Mouse (Mus musculus): ENCODE measurements around the gene Cpa1. TPM values are rescaled to one million over a fixed set of nuclear protein-coding genes. Genes with fewer than 3 reads are reported as not detected.

Gene Cpa1
- total and polyA plus RNA-seq, 3 experiments = not detected

GRCm38 (mm10) chr6:30645379-30645778 is 6.4 kb downstream of the Cpa1 start:
- Histone ChIP-seq H3K4me1 (ENCODE audit: insufficient read depth, low read depth, low read length) (peaks cover 25% of the 10 kb centered on the region), H3K4me3 (ENCODE audit: low read depth, low read length) (no peak overlapping the region), H3K27me3 (ENCODE audit: insufficient read depth, low read length) (peaks cover 18% of the 10 kb centered on the region), H3K9me3 (replicated peaks) (no peaks in the 10 kb centered on the region), H3K36me3 (replicated peaks) (no peaks in the 10 kb centered on the region)
- TF ChIP-seq GATA1 (IDR thresholded peaks at IDR 0.05; ENCODE audit: borderline replicate concordance, low read length) (no peak), GATA2 (IDR thresholded peaks at IDR 0.05; ENCODE audit: borderline replicate concordance, low read depth, low read length) (no peak), TAL1 (conservative IDR thresholded peaks at IDR 0.05; ENCODE audit: low read depth, low read length) (no peak), POLR2AphosphoS5 (IDR thresholded peaks at IDR 0.05; ENCODE audit: insufficient replicate concordance, low read depth, low read length) (no peak), CTCF (IDR thresholded peaks at IDR 0.05; ENCODE audit: low read depth, low read length) (no peak)
- no peak for DNase-seq (ENCODE audit: low spot score)
- no peak for ATAC-seq (ENCODE audit: extremely low read depth, insufficient number of reproducible peaks, low FRiP score, poor library complexity, severe bottlenecking)

DNA sequence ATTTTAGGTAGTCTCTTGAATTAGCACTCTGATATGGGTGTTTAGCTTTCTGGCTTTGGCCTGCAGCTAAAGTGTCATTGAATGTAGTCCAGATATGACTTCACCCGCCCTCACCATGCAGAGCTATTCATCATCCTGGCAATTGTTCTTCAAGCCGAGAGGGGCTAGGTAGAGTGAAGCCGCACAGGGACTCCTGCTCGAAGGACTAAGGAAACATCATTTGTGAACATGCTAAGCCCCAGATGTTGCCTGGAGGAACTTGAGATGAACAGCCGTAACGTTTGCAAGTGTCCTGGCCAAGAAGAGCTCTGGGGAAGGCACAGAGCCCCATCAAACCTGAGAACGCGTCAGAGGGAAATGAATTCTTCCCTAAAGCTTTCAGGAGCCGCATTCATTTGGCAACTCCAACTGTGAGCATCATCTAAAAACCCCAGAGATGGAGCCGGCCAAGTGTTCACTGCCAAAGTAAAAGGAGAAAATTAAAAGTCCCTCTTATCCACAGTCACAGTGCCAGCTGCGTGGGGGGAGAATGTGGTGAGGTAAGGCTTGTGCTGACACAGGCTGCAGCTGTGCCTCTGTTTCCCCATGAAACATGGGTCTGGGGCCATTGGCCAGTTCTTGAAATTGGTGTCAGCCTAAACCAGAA is 10.8 kb downstream of the Cpa1 start:
- Histone ChIP-seq H3K4me1 (ENCODE audit: insufficient read depth, low read depth, low read length) (peaks cover 2% of the 10 kb centered on the region; the same call in 1 of the 2 replicates), H3K36me3 (replicated peaks) (no peaks in the 10 kb centered on the region), H3K27me3 (ENCODE audit: insufficient read depth, low read length) (peaks cover 6% of the 10 kb centered on the region), H3K9me3 (replicated peaks) (no peaks in the 10 kb centered on the region), H3K4me3 (ENCODE audit: low read depth, low read length) (no peak overlapping the region)
- no peak for ATAC-seq (ENCODE audit: extremely low read depth, insufficient number of reproducible peaks, low FRiP score, poor library complexity, severe bottlenecking)
- no peak for DNase-seq (ENCODE audit: low spot score)
- no peak for TF ChIP-seq TAL1 (conservative IDR thresholded peaks at IDR 0.05; ENCODE audit: low read depth, low read length)
- no peak for TF ChIP-seq POLR2AphosphoS5 (IDR thresholded peaks at IDR 0.05; ENCODE audit: insufficient replicate concordance, low read depth, low read length)
- no peak for TF ChIP-seq GATA2 (IDR thresholded peaks at IDR 0.05; ENCODE audit: borderline replicate concordance, low read depth, low read length)
- TF ChIP-seq CTCF (IDR thresholded peaks at IDR 0.05; ENCODE audit: low read depth, low read length) = no peak
- no peak for TF ChIP-seq GATA1 (IDR thresholded peaks at IDR 0.05; ENCODE audit: borderline replicate concordance, low read length)

DNA sequence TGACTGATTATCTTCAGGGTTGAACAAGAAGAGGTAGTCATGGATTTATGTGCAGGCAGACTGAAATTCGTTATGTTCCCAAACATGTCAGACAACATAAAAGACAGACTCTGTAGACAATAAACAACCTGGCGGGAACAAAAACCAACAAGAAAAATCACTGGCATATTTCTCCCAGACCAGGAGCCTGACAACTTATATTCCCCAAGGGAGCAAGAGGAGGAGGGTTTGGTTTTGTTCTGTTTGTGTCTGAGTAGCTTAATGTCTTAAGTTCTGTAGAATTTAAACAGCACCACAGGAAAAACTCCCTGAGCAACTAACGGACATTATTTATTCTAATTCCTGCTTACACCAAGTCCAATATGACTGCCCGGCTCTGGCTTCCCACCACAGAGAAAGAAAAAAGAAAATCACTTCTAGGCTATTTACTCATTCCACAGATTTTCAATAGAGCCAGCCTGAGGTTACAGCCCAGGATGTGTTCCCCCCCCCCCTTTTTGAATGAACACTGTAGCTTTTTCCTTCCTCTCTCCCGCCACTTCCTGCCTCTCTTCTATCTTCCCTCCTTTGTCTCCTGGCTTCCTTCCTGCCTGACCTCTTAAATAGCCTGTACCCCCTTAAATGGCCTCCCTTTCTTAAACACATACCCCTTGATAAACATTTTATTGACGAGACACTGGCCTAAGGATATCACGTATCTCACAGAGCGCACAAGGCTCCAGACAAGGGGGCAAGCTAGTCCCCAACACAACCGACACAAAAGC is 13.6 kb downstream of the Cpa1 start:
- Histone ChIP-seq H3K9me3 (replicated peaks) (no peaks in the 10 kb centered on the region), H3K27me3 (ENCODE audit: insufficient read depth, low read length) (no peaks in the 10 kb centered on the region; the same call in 1 of the 2 replicates), H3K36me3 (replicated peaks) (peaks cover 20% of the 10 kb centered on the region), H3K4me3 (ENCODE audit: low read depth, low read length) (no peak overlapping the region), H3K4me1 (ENCODE audit: insufficient read depth, low read depth, low read length) (peaks cover 19% of the 10 kb centered on the region)
- TF ChIP-seq POLR2AphosphoS5 (IDR thresholded peaks at IDR 0.05; ENCODE audit: insufficient replicate concordance, low read depth, low read length) = no peak
- TF ChIP-seq CTCF (IDR thresholded peaks at IDR 0.05; ENCODE audit: low read depth, low read length) = no peak
- TF ChIP-seq GATA2 (IDR thresholded peaks at IDR 0.05; ENCODE audit: borderline replicate concordance, low read depth, low read length) = no peak
- TF ChIP-seq GATA1 (IDR thresholded peaks at IDR 0.05; ENCODE audit: borderline replicate concordance, low read length) = no peak
- TF ChIP-seq TAL1 (conservative IDR thresholded peaks at IDR 0.05; ENCODE audit: low read depth, low read length) = no peak
- DNase-seq (ENCODE audit: low spot score) = no peak
- no peak for ATAC-seq (ENCODE audit: extremely low read depth, insufficient number of reproducible peaks, low FRiP score, poor library complexity, severe bottlenecking)

GRCm38 (mm10) chr6:30653518-30653917 is 14.5 kb downstream of the Cpa1 start:
- Histone ChIP-seq H3K9me3 (replicated peaks) (no peaks in the 10 kb centered on the region), H3K27me3 (ENCODE audit: insufficient read depth, low read length) (no peaks in the 10 kb centered on the region; the same call in 1 of the 2 replicates), H3K4me3 (ENCODE audit: low read depth, low read length) (no peak overlapping the region), H3K4me1 (ENCODE audit: insufficient read depth, low read depth, low read length) (peaks cover 24% of the 10 kb centered on the region), H3K36me3 (replicated peaks) (peaks cover 22% of the 10 kb centered on the region)
- DNase-seq (ENCODE audit: low spot score) (no peak), ATAC-seq (ENCODE audit: extremely low read depth, insufficient number of reproducible peaks, low FRiP score, poor library complexity, severe bottlenecking) (no peak)
- TF ChIP-seq GATA2 (IDR thresholded peaks at IDR 0.05; ENCODE audit: borderline replicate concordance, low read depth, low read length) (no peak), CTCF (IDR thresholded peaks at IDR 0.05; ENCODE audit: low read depth, low read length) (no peak), TAL1 (conservative IDR thresholded peaks at IDR 0.05; ENCODE audit: low read depth, low read length) (no peak)

DNA sequence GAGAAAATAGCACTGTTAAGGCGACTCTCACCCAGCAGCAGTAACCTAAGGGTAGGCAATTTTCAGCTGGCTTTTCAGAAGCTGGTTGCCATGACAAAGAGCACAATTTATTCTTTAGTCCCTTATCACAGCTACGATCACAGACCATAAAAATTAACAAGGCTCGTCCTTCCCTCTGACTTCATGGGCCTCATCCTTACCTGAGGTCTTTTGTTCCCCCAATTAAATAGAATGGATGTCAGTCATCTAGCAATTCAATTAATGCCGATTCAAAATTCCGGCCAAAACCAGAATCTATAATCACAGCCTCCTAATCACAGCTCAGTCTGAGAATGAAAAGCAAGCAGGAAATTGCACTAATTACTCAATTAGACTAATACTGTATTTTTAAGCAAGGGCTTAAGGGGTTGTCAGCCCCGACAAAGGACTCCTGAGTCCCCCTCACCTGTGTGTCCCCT is 15.4 kb downstream of the Cpa1 start:
- H3K27me3 ChIP-seq (ENCODE audit: insufficient read depth, low read length) = no peaks in the 10 kb centered on the region
- TF ChIP-seq GATA2 (IDR thresholded peaks at IDR 0.05; ENCODE audit: borderline replicate concordance, low read depth, low read length) (no peak), TAL1 (conservative IDR thresholded peaks at IDR 0.05; ENCODE audit: low read depth, low read length) (no peak), GATA1 (IDR thresholded peaks at IDR 0.05; ENCODE audit: borderline replicate concordance, low read length) (no peak), POLR2AphosphoS5 (IDR thresholded peaks at IDR 0.05; ENCODE audit: insufficient replicate concordance, low read depth, low read length) (no peak), CTCF (IDR thresholded peaks at IDR 0.05; ENCODE audit: low read depth, low read length) (no peak)
- H3K4me1 ChIP-seq (ENCODE audit: insufficient read depth, low read depth, low read length) = peaks cover 34% of the 10 kb centered on the region
- no peak overlapping the region for H3K4me3 ChIP-seq (ENCODE audit: low read depth, low read length)
- no peak for ATAC-seq (ENCODE audit: extremely low read depth, insufficient number of reproducible peaks, low FRiP score, poor library complexity, severe bottlenecking)
- H3K9me3 ChIP-seq (replicated peaks) = no peaks in the 10 kb centered on the region
- DNase-seq (ENCODE audit: low spot score) = no peak
- peaks cover 23% of the 10 kb centered on the region for H3K36me3 ChIP-seq (replicated peaks)

DNA sequence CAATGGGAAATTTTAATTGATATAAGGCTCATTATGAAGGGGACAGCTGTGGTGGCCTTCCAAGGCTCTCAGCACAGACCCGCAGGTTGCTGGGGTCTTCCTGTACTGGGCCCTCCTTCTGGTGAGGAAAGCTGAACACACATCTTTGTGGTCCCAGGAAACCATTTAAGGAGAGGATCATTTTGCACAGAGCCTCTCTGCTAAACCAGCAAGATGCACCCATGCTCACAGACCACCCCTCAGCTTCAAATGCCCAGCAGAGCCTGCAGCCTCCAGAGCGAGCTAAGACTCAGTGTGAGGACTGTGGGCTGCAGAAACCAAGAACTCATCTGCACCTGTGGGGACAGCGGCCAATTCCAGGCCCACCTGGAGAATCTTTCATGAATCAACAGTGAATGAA is 15.9 kb downstream of the Cpa1 start:
- TF ChIP-seq CTCF (IDR thresholded peaks at IDR 0.05; ENCODE audit: low read depth, low read length) (no peak), GATA2 (IDR thresholded peaks at IDR 0.05; ENCODE audit: borderline replicate concordance, low read depth, low read length) (no peak), POLR2AphosphoS5 (IDR thresholded peaks at IDR 0.05; ENCODE audit: insufficient replicate concordance, low read depth, low read length) (no peak), GATA1 (IDR thresholded peaks at IDR 0.05; ENCODE audit: borderline replicate concordance, low read length) (no peak), TAL1 (conservative IDR thresholded peaks at IDR 0.05; ENCODE audit: low read depth, low read length) (no peak)
- Histone ChIP-seq H3K9me3 (replicated peaks) (no peaks in the 10 kb centered on the region), H3K36me3 (replicated peaks) (peaks cover 23% of the 10 kb centered on the region), H3K4me3 (ENCODE audit: low read depth, low read length) (no peak overlapping the region), H3K4me1 (ENCODE audit: insufficient read depth, low read depth, low read length) (peaks cover 37% of the 10 kb centered on the region), H3K27me3 (ENCODE audit: insufficient read depth, low read length) (no peaks in the 10 kb centered on the region)
- no peak for DNase-seq (ENCODE audit: low spot score)
- ATAC-seq (ENCODE audit: extremely low read depth, insufficient number of reproducible peaks, low FRiP score, poor library complexity, severe bottlenecking) = no peak

All from G1E (cell line).